Mouse (Mus musculus): ENCODE data around the gene Sync. TPM values are rescaled to one million over a fixed set of nuclear protein-coding genes. Genes with fewer than 3 reads are reported as not detected.

The Sync gene
- total RNA-seq, 1 experiment from 2014 or later, result 0.12 TPM

- no peak for ATAC-seq (ENCODE audit: extremely low read depth, insufficient number of reproducible peaks, low FRiP score, poor library complexity, severe bottlenecking)
Observed at GRCm38 (mm10) chr4:129295188-129295587, 7.8 kb downstream of the Sync start.

DNA sequence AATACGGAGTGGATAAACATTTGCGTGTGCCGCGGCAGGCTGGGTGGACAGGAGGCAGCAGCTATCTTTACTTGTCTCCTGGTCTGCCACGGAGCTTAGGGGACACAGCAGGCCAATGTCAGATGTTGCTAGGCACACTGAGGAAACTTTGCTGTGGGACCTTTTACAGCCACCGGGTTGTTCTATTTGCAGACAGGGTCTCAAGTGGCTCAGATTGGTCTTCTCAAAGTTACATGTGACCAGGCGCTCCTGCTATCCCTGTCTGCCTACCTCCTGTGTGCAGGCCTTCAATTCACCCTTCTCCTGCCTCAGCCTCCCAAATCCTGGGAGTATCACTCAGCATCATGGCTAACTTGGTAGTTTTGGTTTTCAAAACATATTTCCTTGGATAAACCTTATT, 8.6 kb downstream of the Sync start:
- no peak for ATAC-seq (ENCODE audit: extremely low read depth, insufficient number of reproducible peaks, low FRiP score, poor library complexity, severe bottlenecking)

GRCm38 (mm10) chr4:129297724-129298123, 10.3 kb downstream of the Sync start:
- no peak for ATAC-seq (ENCODE audit: extremely low read depth, insufficient number of reproducible peaks, low FRiP score, poor library complexity, severe bottlenecking)

DNA sequence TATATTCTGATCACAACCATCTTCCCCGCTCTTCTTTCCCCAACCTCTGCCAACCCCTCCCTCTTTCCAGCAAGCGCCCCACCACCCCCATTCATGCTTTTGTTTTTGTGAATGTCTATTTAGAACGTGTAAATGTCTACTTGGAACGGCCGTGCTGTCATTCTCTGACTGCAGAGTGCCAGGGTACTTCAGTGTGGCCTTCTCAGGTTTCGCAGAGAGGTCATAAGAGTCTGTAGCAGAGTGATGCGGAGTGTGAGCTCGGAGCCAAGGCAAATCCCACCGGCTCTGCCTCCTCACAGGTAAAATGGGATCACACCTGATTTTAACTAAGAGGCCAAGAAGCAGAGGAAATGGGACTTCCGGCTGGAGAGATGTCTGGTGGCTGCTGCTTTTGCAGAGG, 11.7 kb downstream of the Sync start:
- no peak for ATAC-seq (ENCODE audit: extremely low read depth, insufficient number of reproducible peaks, low FRiP score, poor library complexity, severe bottlenecking)

- ATAC-seq (ENCODE audit: extremely low read depth, insufficient number of reproducible peaks, low FRiP score, poor library complexity, severe bottlenecking), result no peak
Observed at GRCm38 (mm10) chr4:129303401-129303800, 16.0 kb downstream of the Sync start.

GRCm38 (mm10) chr4:129303816-129304215, 16.4 kb downstream of the Sync start:
- no peak for ATAC-seq (ENCODE audit: extremely low read depth, insufficient number of reproducible peaks, low FRiP score, poor library complexity, severe bottlenecking)

GRCm38 (mm10) chr4:129304306-129304705, 16.9 kb downstream of the Sync start:
- ATAC-seq (ENCODE audit: extremely low read depth, insufficient number of reproducible peaks, low FRiP score, poor library complexity, severe bottlenecking), result no peak

GRCm38 (mm10) chr4:129307936-129308335, 20.5 kb downstream of the Sync start:
- ATAC-seq (ENCODE audit: extremely low read depth, insufficient number of reproducible peaks, low FRiP score, poor library complexity, severe bottlenecking), result no peak

DNA sequence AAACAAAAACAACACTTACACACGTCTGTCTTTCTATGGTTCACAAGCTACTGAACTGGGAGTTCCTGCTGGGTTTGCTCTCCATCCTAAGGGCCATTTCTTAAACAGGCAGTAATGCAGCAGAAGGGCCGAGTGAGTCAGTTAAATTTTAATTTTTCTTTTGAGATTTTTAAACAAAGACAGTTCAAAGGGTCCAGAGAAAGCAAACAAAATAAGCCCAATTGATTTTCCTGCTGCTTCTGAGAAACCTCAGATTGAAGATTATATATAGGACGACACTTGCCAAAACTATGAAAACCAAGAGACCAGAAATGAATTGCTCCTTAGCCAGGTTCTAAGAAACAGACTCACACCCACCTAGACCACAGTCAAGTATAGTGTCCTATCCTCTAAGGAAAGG, 26.5 kb downstream of the Sync start:
- ATAC-seq (ENCODE audit: extremely low read depth, insufficient number of reproducible peaks, low FRiP score, poor library complexity, severe bottlenecking), result no peak

GRCm38 (mm10) chr4:129320876-129321275, 33.5 kb downstream of the Sync start:
- ATAC-seq (ENCODE audit: extremely low read depth, insufficient number of reproducible peaks, low FRiP score, poor library complexity, severe bottlenecking), result no peak

GRCm38 (mm10) chr4:129322042-129322441, 34.6 kb downstream of the Sync start:
- no peak for ATAC-seq (ENCODE audit: extremely low read depth, insufficient number of reproducible peaks, low FRiP score, poor library complexity, severe bottlenecking)

DNA sequence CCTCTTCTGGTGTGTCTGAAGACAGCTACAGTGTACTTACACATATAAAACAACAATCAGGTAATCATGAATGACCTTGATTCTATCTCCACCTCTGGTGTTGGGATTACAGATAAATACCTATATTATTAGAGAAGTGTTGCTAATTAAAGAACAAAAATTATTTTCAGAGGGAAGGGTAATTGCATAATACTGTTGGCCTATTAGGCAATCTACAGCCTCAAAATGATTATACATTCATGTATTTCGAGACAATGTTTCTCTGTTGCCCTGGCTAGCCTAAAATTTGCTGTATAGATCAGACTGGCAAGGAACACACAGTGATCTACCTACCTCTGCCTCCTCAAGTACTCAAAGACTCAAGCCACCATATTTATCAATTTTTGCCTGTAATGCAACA, 36.1 kb downstream of the Sync start:
- no peak for ATAC-seq (ENCODE audit: extremely low read depth, insufficient number of reproducible peaks, low FRiP score, poor library complexity, severe bottlenecking)

DNA sequence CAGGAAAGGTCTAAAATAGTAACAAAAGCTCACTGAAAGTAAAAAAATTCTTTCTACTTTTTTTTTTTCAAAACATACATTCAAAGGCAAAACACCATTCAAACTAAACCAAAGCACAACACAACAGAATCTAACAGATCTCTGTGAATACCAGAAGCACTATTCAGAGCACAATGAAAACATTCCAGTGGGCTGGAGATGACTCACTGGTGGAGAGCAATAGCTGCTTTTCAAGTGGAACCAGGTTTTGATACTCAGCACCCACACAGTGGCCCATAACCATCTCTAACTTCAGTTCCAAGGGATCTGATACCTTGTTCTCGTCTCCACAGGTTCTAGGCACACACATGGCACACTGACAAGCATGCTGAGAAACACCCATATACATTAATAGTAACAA, 37.3 kb downstream of the Sync start:
- no peak for ATAC-seq (ENCODE audit: extremely low read depth, insufficient number of reproducible peaks, low FRiP score, poor library complexity, severe bottlenecking)

GRCm38 (mm10) chr4:129326191-129326590, 38.8 kb downstream of the Sync start:
- ATAC-seq (ENCODE audit: extremely low read depth, insufficient number of reproducible peaks, low FRiP score, poor library complexity, severe bottlenecking), result no peak

DNA sequence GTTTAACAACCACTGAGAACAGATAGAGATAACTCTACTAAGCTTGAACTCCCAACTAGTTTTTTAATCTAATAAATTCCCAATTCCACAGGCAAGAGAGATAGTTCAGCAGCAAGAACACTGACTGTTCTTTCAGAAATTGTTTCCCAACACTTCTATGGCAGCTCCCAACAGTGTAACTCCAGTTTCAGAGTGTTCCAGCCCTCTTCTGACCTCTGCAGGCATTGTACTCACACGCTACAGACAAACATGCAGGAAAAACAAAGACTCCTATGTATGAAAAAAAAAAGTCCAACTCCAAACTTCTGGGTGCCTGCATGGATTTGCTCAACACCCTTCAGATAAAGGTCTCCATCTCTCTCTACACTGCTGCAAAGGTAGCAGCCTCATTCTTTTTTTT, 45.4 kb downstream of the Sync start:
- ATAC-seq (ENCODE audit: extremely low read depth, insufficient number of reproducible peaks, low FRiP score, poor library complexity, severe bottlenecking), result no peak

GRCm38 (mm10) chr4:129334677-129335215, 47.3 kb downstream of the Sync start:
- no peak for ATAC-seq (ENCODE audit: extremely low read depth, insufficient number of reproducible peaks, low FRiP score, poor library complexity, severe bottlenecking)

DNA sequence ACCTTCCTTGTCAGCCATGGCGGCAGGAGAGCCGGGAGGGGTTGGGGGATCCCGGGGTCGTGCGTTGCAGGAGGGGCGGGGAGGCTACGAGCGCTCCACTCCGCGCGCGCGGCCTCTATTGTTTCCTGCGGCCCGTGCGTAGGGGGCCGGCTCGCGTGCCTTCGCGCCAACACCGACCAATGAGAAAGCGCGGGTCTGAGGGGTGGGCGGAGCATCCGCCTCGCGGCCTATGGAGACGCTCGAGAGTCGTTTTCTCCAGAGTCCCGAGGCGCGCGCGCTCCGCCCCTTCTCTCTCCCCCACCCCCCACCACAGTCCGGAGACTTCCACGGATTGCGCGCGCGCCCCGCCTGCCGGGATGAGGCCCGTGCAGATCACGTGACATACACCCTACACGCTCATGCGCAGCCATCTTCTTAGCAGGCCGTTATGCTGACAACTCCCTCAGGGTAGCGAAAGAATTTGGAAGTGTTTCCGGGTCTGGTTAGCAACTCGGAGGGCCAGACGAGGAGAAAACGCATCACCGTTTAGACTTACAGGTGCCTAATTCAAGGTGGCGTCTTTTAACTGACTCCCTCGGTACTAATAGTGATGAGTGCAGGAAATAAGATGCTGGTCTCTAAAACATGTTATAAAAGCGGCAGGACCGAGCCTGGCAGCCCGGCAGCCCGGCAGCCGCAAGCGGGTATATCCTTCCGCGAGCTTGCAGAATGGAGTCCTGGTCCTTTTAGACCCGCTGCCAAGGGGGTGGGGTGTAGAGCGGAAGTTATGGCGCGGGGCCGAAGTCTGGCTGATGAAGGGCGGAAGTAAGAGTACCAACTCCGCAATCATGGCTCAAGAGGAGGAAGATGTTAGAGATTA, 48.0 kb downstream of the Sync start, which contains the start of the genes Rbbp4 and Zbtb8os:
TSS of gene Rbbp4 (minus strand) at position 155 of the 859 bp plus-strand sequence.
TSS of gene Zbtb8os (plus strand) at position 480 of the 859 bp plus-strand sequence.
- ATAC-seq (ENCODE audit: extremely low read depth, insufficient number of reproducible peaks, low FRiP score, poor library complexity, severe bottlenecking), result peak; percentile 90

DNA sequence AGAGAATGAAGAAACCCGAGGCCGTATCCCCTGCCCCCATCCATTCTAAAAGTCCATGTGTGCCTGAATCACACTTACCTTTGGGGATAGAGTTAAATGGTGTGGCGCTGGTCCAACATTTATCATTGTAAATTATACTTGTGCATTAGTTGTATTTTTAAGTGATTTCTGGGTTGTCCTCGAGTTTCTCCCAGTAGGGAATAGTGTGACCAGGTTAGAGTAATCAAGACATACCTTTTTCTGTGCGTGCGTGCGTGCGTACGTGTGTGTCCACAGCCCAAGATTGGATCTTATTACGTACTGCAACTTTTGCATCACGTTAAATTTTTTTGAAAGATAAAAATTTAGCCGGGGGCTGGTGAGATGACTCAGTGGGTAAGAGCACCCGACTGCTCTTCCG, 48.9 kb downstream of the Sync start:
- no peak for ATAC-seq (ENCODE audit: extremely low read depth, insufficient number of reproducible peaks, low FRiP score, poor library complexity, severe bottlenecking)

DNA sequence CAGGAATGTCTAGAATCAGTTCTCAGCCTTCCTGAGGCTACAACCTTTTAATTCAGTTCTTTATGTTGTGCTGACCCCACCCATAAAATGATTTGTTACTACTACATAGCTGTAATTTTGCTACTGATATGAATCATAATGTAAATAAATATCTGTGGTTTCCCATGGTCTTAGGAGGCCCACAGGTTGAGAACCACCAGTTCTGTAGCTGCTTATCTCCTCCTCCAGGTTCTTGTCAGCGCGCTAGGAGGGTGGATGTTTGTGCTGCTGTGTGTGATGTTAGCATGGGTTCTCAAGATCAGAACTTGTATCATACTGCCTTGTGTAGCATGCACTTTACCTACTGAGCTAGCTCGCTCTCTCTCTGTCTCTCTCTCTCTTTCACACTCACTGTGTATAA, 52.3 kb downstream of the Sync start:
- ATAC-seq (ENCODE audit: extremely low read depth, insufficient number of reproducible peaks, low FRiP score, poor library complexity, severe bottlenecking), result no peak

DNA sequence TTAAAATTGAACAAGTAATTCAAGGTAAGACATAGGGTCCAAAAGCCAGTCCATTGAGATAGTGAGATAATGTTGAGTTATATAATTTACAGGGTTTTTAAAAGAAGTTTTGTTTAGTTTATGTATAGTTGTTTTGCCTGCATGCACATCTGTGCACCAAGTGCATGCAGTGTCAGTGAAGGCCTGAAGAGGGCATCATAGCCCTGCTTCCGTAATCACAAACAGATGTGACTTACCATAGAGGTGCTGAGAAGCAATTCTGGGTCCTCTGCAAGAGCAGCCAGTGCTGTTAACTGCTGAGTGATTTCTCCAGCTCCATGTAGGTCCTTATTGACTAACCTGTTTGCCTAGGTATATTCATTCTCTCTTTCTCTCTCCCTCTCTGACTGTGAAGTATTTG, 54.5 kb downstream of the Sync start:
- ATAC-seq (ENCODE audit: extremely low read depth, insufficient number of reproducible peaks, low FRiP score, poor library complexity, severe bottlenecking), result no peak
